Mouse (Mus musculus) thymus, adult 2 months (tissue): ENCODE results near the gene Tarbp2.

ENCODE experiments used
- CTCF ChIP-seq: fragments of 200-500 bp; IDR thresholded peaks from 2 replicates; pipeline ENCODE4 v1.5.1; 2012; ENCODE audit warnings: mild to moderate bottlenecking, control low read depth, low read length, moderate library complexity, borderline replicate concordance; ENCODE audit not compliant: control insufficient read depth, poor library complexity, insufficient read depth; ENCODE audit errors: extremely low read depth
- POLR2A ChIP-seq: fragments of 200-500 bp; IDR thresholded peaks from 2 replicates; pipeline ENCODE4 v1.6.1; 2012; ENCODE audit warnings: mild to moderate bottlenecking, low read length, control low read depth, moderate library complexity; ENCODE audit not compliant: control insufficient read depth, poor library complexity, insufficient read depth; ENCODE audit errors: extremely low read depth

- no peak for TF ChIP-seq CTCF
- TF ChIP-seq POLR2A, result no peak
Measured at GRCm38 (mm10) chr15:102515791-102516190, 2.2 kb upstream of the Tarbp2 start.
